Mouse (Mus musculus) bone marrow, adult 2 months (tissue): Measurements from ENCODE around the gene F3. TPM values are rescaled to one million over a fixed set of nuclear protein-coding genes. Genes with fewer than 3 reads are reported as not detected.

Source experiments
- H3K27ac ChIP-seq: fragments of 200-500 bp; 2 replicates; pipeline ENCODE4 v1.5.1; 2012; ENCODE audit warnings: low read depth, mild to moderate bottlenecking, control low read depth, inconsistent platforms, low read length; ENCODE audit not compliant: control insufficient read depth, poor library complexity, insufficient read depth
- H3K4me1 ChIP-seq: fragments of 200-500 bp; 2 replicates; pipeline ENCODE4 v1.6.1; 2011; ENCODE audit warnings: low read length; ENCODE audit not compliant: control insufficient read depth, insufficient read depth
- H3K4me3 ChIP-seq: fragments of 200-500 bp; replicated peaks from 2 replicates; pipeline ENCODE3; 2011; ENCODE audit warnings: mild to moderate bottlenecking, low read depth, low read length, control low read depth; ENCODE audit not compliant: control insufficient read depth
- CTCF ChIP-seq: fragments of 200-500 bp; IDR thresholded peaks from 2 replicates; pipeline ENCODE4 v1.5.1; 2011; ENCODE audit warnings: low read length, control low read depth; ENCODE audit not compliant: control insufficient read depth, insufficient read depth
- POLR2A ChIP-seq: fragments of 200-500 bp; IDR thresholded peaks from 2 replicates; pipeline ENCODE4 v1.6.1; 2011; ENCODE audit warnings: low read depth, mild to moderate bottlenecking, control low read depth, low read length, borderline replicate concordance; ENCODE audit not compliant: control insufficient read depth
- WGBS: fragments of 180-500 bp; shearing (Covaris S2); methylation state at CpG from one replicate; pipeline ENCODE4 v1.1.7; 2018; 5-methylcytosine and 5-hydroxymethylcytosine counted together
- polyA plus RNA-seq: library from polyadenylated mRNA; stranded (reverse); fragments of >200 nt; gene quantifications from 2 replicates; pipeline ENCODE4 v1.2.4, GENCODE M21; 2011; ENCODE audit warnings: low replicate concordance; ENCODE audit not compliant: missing spikeins, insufficient read depth, insufficient read length

F3 gene
- polyA plus RNA-seq, result 3.6 TPM in 1 of 2 replicates, not detected in the other

- peaks cover 3% of the 10 kb centered on the region; the same call in 1 of the 2 replicates for H3K4me1 ChIP-seq
- H3K27ac ChIP-seq, result peak within 1 kb of the TSS; percentile 41; the same call in 1 of the 2 replicates
- peak within 1 kb of the TSS; percentile 53 for H3K4me3 ChIP-seq
- no peak for TF ChIP-seq POLR2A
- peak; percentile 70 for TF ChIP-seq CTCF
- 1% methylated on average over 73 of the region's 73 CpGs for WGBS
Measured at GRCm38 (mm10) chr3:121722971-121723844, at the start of gene F3. TSS of gene F3 (plus strand) at chr3:121723537.

GRCm38 (mm10) chr3:121678935-121679334 is 44.4 kb upstream of the F3 start:
- Histone ChIP-seq H3K4me1 (peaks cover 5% of the 10 kb centered on the region; the same call in 1 of the 2 replicates), H3K4me3 (no peak overlapping the region), H3K27ac (no peak overlapping the region)
- TF ChIP-seq POLR2A (no peak), CTCF (no peak)
- 84% methylated on average over 4 of the region's 4 CpGs for WGBS

- 79% methylated on average over 3 of the region's 3 CpGs for WGBS
- H3K27ac ChIP-seq, result no peak overlapping the region
- H3K4me3 ChIP-seq, result no peak overlapping the region
- peaks cover 5% of the 10 kb centered on the region; the same call in 1 of the 2 replicates for H3K4me1 ChIP-seq
- TF ChIP-seq POLR2A (no peak), CTCF (no peak)
Measured at GRCm38 (mm10) chr3:121679443-121679842, 43.9 kb upstream of the F3 start.

- peaks cover 5% of the 10 kb centered on the region; the same call in 1 of the 2 replicates for H3K4me1 ChIP-seq
- no peak for TF ChIP-seq POLR2A
- no peak for TF ChIP-seq CTCF
- H3K27ac ChIP-seq, result peak overlapping the region; percentile 14; the same call in 1 of the 2 replicates
- no peak overlapping the region for H3K4me3 ChIP-seq
- 32% methylated on average over 3 of the region's 3 CpGs for WGBS
Measured at GRCm38 (mm10) chr3:121680187-121680586, 43.1 kb upstream of the F3 start.

GRCm38 (mm10) chr3:121682439-121683411 is 40.6 kb upstream of the F3 start:
- Histone ChIP-seq H3K4me3 (no peak overlapping the region), H3K4me1 (peaks cover 5% of the 10 kb centered on the region; the same call in 1 of the 2 replicates), H3K27ac (no peak overlapping the region)
- TF ChIP-seq POLR2A (no peak), CTCF (no peak)
- WGBS, result 45% methylated on average over 10 of the region's 10 CpGs

GRCm38 (mm10) chr3:121684552-121684951 is 38.8 kb upstream of the F3 start:
- peaks cover 8% of the 10 kb centered on the region; the same call in 1 of the 2 replicates for H3K4me1 ChIP-seq
- WGBS, result 84% methylated on average over 4 of the region's 4 CpGs
- no peak overlapping the region for H3K27ac ChIP-seq
- TF ChIP-seq POLR2A, result no peak
- TF ChIP-seq CTCF, result no peak
- no peak overlapping the region for H3K4me3 ChIP-seq

- Histone ChIP-seq H3K4me1 (peaks cover 8% of the 10 kb centered on the region; the same call in 1 of the 2 replicates), H3K4me3 (no peak overlapping the region), H3K27ac (no peak overlapping the region)
- TF ChIP-seq CTCF (no peak), POLR2A (no peak)
- 85% methylated on average over 4 of the region's 4 CpGs for WGBS
Measured at GRCm38 (mm10) chr3:121684963-121685362, 38.4 kb upstream of the F3 start.
